Mouse (Mus musculus) hindlimb bud, embryonic 11.5 days (tissue): ENCODE data around the gene 1810062G17Rik.

ENCODE experiments used
- DNase-seq: peaks from one replicate; pipeline ENCODE4 v3.0.0-alpha.2; 2012; ENCODE audit warnings: low read depth, low spot score; ENCODE audit errors: extremely low spot score

1810062G17Rik gene

DNA sequence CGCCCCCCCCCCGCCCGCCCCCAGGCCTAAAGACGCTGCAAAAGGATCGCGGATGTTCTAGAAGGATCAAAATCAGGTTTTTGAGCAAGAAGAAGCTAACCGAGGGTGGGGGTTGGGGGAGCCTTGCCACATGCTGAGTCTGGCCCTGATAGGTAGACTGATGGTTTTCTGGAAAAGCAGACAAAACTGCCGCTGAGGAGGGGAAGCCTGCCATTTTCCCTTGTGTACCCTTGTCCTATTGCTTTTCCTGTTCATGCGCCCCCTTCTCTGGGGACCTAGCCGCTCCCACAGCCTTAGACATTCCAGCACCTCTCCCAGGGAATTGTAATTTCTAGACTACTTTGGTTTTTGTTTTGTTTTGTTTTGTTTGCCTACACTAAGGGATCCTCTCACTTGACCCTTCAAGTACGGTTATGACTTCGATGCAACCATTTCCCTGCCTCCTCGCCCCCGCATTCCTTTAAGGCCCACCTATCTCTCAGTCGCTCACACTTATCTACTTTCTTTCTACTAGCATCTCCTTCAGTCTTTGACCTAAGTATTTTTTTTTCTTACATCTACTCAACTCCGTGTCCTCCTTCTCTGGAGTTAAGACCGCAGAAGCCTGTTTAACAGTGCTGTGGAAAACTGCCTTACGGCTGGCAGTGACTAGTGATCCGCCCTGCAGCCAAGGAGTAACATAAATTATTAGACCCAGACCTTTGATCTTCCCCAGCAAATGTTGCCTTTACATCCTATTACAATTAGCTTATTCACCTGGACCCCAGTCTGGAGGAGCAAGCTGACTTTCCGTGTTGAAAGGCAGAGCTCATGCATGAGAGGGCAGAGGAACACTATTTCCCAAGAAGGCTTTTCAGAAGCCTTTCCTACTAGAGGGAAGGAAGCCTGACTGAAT lies 771 bp downstream of the 1810062G17Rik start:
- no peak for DNase-seq

DNA sequence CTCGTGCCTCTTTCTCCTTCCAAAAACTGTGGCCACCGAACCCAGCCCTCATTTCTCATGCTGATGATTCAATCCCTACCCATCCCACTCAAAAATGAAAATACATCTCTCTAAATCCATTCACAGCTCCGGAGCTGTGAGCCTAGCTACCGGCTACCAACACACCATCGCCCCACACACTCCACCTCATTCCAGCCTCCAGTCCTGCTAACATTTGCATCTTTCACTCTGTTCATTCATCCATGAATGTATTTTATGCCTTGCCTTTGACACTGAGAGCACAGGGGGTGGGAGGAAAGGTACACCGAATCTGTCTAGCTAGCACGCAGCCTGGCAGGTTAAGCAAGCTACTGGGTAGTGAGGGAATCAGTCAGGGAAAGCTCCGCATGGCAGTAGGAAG lies 3.0 kb downstream of the 1810062G17Rik start:
- DNase-seq: no peak

DNA sequence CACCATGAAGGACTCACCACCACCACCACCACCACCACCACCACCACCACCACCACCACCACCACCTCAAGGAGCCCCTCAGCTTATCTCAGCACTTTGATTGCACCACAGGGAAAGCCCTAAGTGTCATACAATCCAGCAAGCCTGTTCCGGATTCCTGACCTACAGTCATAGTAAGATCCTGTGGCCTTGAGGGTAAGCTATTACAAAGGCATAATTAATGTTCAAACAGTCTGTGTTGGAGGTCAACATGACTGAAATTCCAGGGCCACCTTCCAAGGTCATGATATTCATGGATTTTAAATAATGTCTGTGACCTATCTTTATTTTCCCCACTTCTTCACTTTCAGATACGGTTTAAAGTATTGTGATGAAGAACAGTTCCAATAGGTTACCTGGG lies 4.7 kb downstream of the 1810062G17Rik start:
- DNase-seq: no peak

DNA sequence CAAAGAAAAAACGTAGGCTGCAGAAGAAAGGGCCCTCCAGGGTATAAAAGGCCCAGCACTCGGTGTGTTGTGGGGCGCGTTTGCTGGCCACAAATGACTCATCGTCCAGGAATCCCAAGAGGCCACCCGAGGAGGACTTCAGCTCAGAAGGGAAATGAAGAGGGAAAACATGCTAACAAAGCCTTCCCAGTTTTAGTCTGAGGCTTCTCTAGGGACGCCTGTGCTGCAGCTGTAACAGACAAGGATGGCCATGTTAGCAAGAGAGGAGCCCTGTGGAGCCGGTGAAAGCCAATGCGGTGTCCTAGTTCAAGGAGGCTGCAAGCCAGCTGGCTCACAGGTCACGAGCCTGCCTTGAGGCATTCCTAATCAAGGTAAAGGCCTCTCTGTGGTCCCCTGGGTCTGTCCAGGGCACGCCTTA lies 6.0 kb downstream of the 1810062G17Rik start:
- DNase-seq: no peak

DNA sequence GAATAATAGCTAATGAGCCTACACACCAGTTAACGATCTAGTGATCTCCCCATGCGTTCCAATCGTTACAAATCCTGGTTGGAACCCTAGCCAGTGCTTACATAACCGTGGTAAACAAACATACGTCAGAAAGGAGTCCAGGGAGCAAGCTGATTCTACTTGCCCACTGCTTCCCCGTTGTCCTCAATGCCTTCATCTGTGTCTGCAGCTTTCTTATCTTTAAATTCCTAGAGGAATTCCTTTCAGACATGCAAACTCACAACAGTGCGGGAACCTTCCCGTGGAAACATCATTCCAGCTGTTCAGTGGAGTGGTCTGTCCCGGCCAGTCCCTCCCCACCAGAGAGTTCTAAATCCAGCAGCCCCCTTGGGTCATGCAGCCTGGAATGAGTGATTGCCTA lies 7.2 kb downstream of the 1810062G17Rik start:
- DNase-seq: no peak

DNA sequence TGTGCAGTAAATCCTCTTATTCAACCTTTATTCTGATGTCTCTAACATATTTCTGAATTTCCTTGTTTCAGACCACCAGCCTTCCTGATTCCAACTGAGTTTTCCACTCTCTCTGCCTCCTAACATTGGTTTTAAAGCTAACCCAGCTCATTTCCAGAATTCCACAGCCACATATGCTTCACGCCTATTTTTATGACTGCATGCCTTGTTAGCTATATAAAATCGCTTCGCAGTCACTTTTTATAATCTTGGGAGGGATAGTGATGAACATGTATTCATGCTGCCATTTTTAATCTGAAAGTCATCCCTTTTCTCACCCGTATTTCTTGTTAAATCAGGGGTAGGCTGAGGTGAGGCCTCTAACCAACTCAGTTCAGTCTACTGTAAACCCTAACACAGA lies 8.6 kb downstream of the 1810062G17Rik start:
- DNase-seq: no peak

DNA sequence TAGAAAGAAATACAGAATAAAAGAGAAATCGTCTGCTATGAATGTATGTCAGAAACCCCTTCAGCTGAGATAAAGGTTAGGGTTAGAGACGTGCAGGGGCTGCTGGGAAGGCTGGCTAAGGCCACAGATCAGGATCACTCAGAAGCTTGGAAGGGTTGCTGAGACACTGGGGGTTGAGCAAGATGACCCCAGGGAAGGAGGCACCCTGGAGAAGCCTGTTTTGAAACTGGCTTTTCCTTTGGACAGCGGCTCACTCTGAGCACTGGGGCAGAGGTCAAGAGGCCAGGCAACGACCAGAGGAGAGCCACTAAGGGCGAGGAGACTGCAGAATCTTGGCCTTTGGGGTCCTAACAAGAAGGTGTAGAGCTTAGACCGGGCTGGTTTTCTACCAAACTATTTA lies 10.4 kb downstream of the 1810062G17Rik start:
- no peak for DNase-seq

DNA sequence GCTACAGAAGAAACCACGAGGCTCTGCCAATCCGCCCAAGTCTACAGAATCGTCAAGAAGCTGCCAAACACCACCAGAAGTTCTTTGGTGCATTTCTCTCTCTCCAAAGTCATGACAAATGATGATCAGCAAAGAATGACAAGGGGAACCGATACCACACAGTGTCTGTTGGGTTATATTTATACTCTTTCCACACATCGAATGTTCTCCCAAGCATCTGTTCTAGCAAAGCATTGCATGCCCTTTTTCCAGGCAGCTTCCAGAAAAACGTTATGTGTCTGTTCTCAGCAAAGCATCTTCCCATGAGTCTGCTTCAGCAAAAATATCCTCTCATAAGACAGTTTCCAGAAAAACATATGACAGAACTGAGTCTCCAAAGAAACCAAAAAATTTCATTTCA lies 11.1 kb downstream of the 1810062G17Rik start:
- no peak for DNase-seq

DNA sequence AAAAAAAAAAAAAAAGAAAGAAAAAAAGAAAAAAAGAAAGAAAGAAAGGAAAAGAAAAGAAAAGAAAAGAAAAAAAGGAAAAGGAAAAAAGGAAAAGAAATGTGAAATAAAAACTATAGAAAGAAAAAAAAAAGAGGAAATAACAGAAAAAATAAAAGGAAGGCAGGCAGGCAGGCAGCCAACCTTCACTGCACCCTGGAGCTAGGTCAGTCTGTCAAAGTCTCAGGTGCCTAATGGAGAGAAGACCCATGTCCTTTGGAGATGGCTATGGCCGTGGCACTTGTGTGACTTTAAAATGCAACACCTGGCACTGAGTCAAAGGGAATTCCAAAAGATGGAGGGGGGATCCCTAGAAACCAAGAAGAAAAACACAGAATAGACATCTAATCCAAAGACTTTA lies 12.6 kb downstream of the 1810062G17Rik start:
- no peak for DNase-seq

DNA sequence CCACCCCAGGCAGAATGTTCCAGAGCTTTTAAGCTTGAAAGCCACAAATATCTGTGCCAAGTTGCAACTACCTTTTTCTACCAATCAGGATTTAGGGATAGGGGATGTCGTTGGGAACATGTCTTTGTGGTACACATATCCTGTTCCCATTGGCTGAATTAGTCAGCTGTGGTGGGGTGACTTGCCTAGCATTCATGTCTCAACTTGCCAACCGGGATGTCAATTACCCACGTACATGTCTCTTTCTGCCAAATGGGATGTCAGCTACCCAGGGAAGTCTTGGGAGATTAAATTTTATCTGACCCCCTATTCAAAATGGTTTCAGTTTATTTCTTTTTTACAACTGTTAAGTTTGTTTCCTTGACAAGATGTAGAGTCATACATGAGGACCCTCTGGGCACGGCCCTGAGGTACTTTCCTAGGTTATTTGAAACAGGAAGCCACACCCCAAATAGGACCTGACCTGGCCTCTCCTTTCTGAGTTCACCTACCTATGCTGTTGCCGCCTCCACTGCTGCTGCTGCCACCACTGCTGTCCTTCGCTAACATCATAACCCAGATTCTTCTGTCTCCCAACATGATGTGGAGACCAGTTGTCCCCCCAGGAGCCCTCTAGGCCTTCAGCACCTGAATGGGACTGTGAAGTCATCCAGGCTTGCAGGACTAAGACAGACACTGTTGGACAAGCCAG lies 13.3 kb downstream of the 1810062G17Rik start:
- no peak for DNase-seq

DNA sequence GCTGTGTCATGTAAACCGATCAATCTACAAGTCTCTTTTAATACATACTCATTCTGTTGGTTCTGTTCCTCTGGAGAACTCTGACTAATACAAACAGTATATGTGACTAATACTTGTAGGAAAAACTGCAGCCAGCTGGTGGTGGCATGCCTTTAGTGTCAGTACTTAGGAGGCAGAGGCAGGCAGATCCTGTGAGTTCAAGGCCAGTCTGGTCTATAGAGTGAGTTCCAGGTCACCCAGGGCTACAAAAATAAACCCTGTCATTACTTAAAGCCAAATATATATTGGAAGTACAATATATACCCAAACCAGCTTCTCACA lies 13.8 kb downstream of the 1810062G17Rik start:
- no peak for DNase-seq

DNA sequence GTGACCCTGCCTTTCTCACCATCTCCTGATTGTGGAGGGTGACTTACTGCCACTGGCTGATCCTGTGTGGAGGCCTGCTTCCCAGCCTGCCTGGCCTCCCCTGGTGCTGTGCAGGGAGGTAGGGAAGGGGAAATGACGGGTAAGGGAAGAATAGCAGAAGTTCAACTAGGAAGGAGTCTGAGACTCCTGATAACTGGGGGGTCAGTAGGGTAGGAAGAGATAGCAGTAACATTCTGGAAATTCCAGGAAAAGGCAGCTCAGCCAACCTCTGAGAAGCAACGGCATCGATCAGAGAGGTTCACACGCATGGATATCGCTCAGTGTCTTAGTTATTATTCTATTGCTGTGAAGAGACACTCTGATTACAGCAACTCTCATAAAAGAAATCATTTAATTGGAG lies 15.8 kb downstream of the 1810062G17Rik start:
- DNase-seq: no peak

DNA sequence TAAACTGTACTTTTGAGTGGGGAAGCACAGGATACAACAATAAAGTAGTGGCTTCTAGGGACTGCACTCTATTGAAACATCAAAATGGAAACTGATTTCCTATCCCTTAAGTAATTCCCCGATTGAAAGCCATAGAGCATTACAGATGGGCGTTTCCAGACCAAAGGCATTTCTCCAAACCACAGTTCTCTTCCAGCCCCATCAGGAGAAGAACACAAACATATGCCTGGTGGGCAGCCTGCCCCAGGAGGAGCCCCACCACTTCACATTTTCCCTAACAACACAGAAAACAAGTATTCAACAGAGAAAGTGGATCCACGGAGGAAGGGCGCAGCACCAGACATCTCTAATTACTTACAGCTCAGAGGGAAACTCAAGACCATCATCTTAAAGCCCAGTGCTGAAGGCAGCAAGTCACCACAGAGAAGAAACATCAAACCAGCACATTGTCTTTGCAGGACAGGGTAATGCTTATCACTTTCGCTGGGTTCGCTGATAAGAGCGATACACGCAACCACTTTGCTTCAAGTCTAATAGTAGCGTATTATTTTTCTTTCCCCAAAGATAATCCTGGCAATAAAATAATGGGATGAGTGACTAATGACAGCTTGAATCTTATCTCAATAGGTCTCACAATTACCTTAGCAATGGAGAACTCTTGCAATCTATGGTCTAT lies 17.1 kb downstream of the 1810062G17Rik start:
- no peak for DNase-seq

DNA sequence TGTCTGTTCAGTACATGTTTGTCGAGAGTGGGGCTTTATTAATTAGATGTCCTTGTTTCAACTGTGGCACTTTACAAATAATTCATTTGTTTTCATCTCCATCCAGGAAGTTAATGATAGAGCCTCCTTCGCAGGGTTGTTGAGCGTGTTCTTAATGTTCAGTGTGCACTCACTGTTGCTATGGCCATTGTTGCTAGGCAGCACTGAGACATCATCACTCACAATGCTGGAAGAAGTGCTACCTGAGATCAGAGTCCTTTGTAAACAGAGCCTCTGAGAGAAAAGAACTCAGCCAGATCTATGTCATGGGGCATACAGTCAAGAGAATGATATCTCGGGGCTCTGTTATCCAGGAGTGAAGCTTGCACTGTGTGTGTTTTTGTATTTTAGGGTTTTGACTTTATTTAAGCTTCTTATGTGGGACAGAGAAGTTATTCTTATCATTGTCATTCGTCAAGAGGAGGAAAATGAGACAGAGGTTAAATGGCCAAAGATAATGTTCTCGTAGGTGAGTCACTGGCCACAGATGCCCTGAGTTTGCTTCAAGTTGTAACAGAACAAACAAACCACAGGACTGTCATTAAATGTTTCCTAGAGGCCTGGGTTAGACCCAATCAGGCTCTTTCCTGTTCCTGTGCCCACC lies 18.0 kb downstream of the 1810062G17Rik start:
- no peak for DNase-seq

DNA sequence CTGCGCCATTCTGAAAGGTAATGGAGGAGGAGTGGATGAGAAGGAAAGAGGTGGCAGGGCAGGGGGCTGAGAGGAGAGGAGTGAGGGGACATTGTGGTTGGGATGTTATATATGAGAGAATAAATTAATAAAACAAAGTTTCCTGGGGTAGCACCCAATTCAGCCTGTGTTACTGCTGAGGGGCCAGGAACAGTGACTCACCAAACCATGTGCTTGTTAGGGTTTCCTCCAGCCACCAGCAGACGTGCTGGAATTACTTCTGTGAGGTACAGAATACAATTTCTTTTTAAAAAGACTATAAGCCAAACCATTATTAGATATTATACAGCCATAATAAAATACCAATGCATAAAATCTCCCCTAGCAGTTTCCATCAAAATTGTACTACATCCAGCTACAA lies 18.9 kb downstream of the 1810062G17Rik start:
- DNase-seq: no peak

DNA sequence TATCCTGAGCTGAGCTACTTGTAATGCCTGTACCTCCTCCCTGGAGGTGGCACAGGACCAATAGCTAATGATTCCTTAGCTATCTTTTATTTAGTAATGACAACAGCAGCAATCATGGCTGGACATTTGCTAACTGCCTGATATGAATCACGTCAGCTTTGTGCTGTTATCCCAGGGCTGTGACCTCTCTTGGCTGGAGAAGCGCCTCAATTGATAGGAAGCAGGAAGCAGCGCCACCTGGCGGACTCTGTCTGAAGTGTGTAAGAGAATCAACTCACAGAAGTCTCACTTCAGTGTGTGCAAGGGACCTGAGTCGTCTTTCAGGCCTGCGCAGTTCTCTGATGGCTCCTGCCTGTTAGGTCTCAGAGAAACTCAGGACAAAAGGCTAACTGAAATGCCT lies 19.7 kb downstream of the 1810062G17Rik start:
- peak; percentile 63 for DNase-seq

DNA sequence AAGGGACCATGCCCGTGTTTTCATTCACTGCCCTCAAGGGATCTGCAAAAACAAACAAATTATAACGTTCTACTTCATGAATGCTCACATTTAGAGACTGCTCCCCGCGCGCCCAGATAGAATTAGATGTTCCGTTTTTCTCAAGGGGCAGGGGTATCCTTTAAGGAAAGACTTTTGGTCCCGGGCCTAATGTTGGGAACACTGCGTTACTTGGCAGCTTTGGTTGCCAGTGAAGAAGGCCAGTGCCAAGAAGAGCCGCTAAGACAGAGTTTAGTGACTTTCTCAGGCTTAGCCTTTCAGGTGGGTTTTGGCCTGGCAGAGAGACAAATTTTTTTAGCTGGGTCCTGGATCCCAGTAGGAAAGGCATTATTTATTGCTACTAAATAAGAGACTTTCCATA lies 20.5 kb downstream of the 1810062G17Rik start:
- no peak for DNase-seq

DNA sequence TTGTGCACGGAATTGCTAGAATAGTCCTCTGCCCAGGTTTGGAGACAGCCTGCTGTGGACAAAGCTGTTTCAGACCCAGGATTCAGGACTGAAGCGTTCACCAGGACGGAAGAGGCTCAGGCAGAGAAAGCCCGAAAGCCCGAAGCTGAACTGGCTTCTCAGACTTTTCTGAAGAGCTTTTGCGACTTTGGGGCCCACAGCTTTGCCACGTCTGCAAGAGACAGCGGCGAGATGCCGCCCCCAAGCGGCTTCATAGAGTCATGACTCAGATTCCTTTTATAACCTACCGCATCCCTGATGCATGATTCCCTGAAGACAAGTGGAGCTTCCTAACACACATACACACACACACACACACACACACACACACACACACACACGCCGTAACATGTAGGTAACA lies 21.0 kb downstream of the 1810062G17Rik start:
- DNase-seq: no peak

DNA sequence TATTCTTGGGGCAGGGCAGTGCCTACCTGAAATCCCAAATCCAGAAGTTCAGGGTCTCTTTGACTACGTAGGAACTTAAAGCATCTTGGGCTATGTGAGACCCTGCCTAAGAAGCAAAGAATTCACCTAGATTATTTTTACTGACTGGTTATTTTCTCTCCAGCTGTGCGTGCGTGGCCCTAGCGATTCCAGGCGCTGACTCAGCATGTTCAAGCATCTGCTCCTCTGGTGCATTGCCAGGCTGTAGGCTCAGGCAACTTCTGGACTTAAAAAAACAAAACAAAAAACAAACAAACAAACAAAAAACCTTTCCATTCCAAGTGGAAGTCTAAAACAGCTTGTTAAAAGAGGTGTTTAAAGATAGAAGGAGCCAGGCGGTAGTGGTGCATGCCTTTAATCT lies 22.5 kb downstream of the 1810062G17Rik start:
- DNase-seq: no peak

DNA sequence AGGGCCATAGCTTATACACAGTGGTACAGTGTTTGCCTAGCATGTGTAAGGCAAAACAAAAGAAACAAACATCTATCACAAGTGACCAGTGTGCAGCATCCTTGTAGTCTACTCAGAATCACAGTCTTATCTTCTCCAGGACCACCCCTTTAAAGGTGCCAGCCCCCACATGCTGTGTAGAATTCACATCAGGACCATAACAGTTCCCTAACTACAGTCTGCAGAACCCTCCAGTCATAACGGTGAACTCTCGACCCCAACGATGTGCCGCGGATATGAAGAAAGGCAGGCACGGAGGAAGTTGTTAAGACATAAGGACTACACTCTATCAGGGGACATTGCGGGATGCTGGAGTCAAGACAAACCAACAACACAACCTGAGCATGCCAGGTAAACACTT lies 23.7 kb downstream of the 1810062G17Rik start:
- DNase-seq: no peak

DNA sequence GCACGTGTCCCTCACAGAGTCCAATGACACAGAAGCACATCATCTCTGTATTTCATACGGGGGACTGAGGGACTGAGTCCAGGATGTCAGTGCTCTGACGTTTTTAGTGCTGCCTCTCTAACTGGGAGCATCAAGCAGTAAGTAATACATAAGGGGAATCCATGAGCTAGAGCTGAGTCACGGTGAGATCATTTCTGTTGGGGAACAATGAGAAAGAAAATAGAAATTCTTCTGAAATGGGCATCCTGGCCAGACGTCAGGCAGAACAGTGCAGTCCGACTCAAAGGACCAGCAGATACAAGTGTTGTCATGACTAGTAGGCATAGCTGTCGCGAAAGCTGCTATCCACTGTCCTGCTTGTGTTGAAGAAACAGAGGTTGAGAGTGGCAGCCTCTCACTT lies 25.2 kb downstream of the 1810062G17Rik start:
- DNase-seq: no peak

DNA sequence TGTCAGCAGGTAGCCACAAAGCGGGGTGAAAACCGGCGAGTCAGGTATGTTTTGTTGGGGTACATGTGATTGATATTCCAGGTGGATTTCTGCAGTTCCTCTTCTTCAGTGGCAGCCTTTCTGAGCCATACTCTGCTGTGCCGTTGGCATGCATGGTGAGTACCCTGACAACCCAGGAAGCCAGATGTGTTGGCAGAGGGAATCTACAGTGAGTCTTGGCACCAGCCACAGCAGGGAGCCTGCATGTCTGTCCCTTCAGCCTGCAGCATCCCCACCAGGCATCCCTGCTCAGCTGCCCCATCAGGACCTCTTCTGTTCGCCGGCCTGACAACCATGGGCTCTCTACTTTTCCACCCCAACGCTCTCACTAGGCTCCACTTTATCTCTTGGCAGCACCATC lies 25.8 kb downstream of the 1810062G17Rik start:
- DNase-seq: no peak
